Mouse (Mus musculus) MEL (cell line): ENCODE measurements around the gene Apobec3.
A peak's percentile ranks its signal among the peaks of the same experiment; 100 is the strongest.

ENCODE experiments used
- CTCF ChIP-seq, 3 experiments: IDR thresholded peaks in 2 of 3; conservative IDR thresholded peaks in 1 of 3; 2 replicates each; pipeline ENCODE4 v1.5.1; 2011 to 2012; ENCODE audit warnings: low read length in 3 of 3, low read depth in 2 of 3, mild to moderate bottlenecking in 2 of 3, improper control_type of control experiment in 1 of 3, inconsistent platforms in 1 of 3, mixed read lengths in 1 of 3, moderate library complexity in 1 of 3; ENCODE audit not compliant: control insufficient read depth in 1 of 3, insufficient read depth in 1 of 3, poor library complexity in 1 of 3, severe bottlenecking in 1 of 3
- ELF1 ChIP-seq: IDR thresholded peaks from 2 replicates; pipeline ENCODE4 v1.6.1; 2014; ENCODE audit warnings: low read depth, mild to moderate bottlenecking, inconsistent platforms, low read length, improper control_type of control experiment, moderate library complexity
- EP300 ChIP-seq, 2 experiments: IDR thresholded peaks; 2 replicates each; pipeline ENCODE4 v1.6.1; 2011; ENCODE audit warnings: improper control_type of control experiment in 2 of 2, low read length in 2 of 2, low read depth in 1 of 2, mild to moderate bottlenecking in 1 of 2
- HCFC1 ChIP-seq: IDR thresholded peaks from 2 replicates; pipeline ENCODE4 v1.6.1; 2012; ENCODE audit warnings: low read depth, mild to moderate bottlenecking, inconsistent platforms, low read length, improper control_type of control experiment, moderate library complexity
- MAX ChIP-seq: IDR thresholded peaks from 2 replicates; pipeline ENCODE4 v1.6.1; 2011; ENCODE audit warnings: low read length, improper control_type of control experiment
- POLR2A ChIP-seq, 2 experiments: IDR thresholded peaks; 2 replicates each; pipeline ENCODE4 v1.6.1; 2011 to 2012; ENCODE audit warnings: low read length in 2 of 2, mild to moderate bottlenecking in 2 of 2, control low read depth in 1 of 2, improper control_type of control experiment in 1 of 2, low read depth in 1 of 2, moderate library complexity in 1 of 2; ENCODE audit not compliant: control insufficient read depth in 1 of 2, insufficient read depth in 1 of 2, poor library complexity in 1 of 2

GRCm38 (mm10) chr15:79867260-79868002, 24.0 kb upstream of the Apobec3 start:
- TF ChIP-seq MAX (no peak), ELF1 (no peak), CTCF (IDR thresholded peaks at IDR 0.05 in 2 of 3, conservative IDR thresholded peaks at IDR 0.05 in 1 of 3; ENCODE audit: control insufficient read depth in 1 of 3, insufficient read depth in 1 of 3, low read depth in 2 of 3, low read length in 3 of 3, poor library complexity in 1 of 3, severe bottlenecking in 1 of 3) (peak in 1 of 3 experiments; percentile 58; a peak in 2 of 6 replicates), POLR2A (IDR thresholded peaks at IDR 0.05; ENCODE audit: control insufficient read depth in 1 of 2, insufficient read depth in 1 of 2, low read depth in 1 of 2, low read length in 2 of 2, poor library complexity in 1 of 2) (no peak), HCFC1 (no peak), EP300 (IDR thresholded peaks at IDR 0.05; ENCODE audit: low read depth in 1 of 2, low read length in 2 of 2) (no peak)
